Mouse (Mus musculus): ENCODE data around the gene Sf3b6.

- TF ChIP-seq CHD2 (IDR thresholded peaks at IDR 0.05; ENCODE audit: low read depth, low read length) (no peak), HCFC1 (IDR thresholded peaks at IDR 0.05; ENCODE audit: borderline replicate concordance, insufficient read depth, low read length) (no peak), MAFK (IDR thresholded peaks at IDR 0.05; ENCODE audit: insufficient read depth, low read depth, low read length) (no peak), ZNF384 (IDR thresholded peaks at IDR 0.05; ENCODE audit: low read depth, low read length) (no peak), ZC3H11A (IDR thresholded peaks at IDR 0.05; ENCODE audit: borderline replicate concordance, low read depth, low read length) (no peak)
Measured at GRCm38 (mm10) chr12:4769333-4769723, 48.0 kb upstream of the Sf3b6 start.

Data from ES-E14 (cell line).